Mouse (Mus musculus) layer of hippocampus, adult 11-12 months (tissue): ENCODE results near the gene Plekhh1.
"Not testable (repeated sequence)": the region's sequence is repeated elsewhere in the genome, so short reads cannot be mapped to it uniquely, and the experiment has no call there.

Experiments used
- DNase-seq: peaks from one replicate; pipeline ENCODE4 v3.0.0; 2022; ENCODE audit warnings: low spot score

Gene Plekhh1

GRCm38 (mm10) chr12:79028911-79029861, at the start of gene Plekhh1:
TSS of gene Plekhh1 (plus strand) at chr12:79029163.
- DNase-seq = peak; percentile 42

DNA sequence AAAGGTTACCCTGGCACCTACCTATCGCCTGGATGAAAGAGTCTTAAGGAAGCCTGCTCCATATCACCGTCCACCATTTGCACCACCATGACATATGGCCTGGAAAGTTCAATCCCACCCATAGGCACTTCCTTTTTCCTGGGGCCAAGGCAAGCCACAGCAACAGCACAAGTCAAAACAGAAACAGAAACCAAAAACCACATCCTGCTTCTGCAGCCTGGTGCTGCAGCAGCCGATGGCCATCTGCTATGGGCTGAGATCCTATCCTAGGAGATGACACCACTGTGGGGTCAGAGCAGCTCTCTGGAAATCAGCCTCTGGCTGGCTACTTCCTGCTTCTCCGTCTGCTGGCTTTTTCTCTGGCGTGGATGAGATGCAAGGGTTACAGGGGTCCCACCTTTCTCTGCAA, 48.3 kb upstream of the Plekhh1 start:
- peak; percentile 41 for DNase-seq

DNA sequence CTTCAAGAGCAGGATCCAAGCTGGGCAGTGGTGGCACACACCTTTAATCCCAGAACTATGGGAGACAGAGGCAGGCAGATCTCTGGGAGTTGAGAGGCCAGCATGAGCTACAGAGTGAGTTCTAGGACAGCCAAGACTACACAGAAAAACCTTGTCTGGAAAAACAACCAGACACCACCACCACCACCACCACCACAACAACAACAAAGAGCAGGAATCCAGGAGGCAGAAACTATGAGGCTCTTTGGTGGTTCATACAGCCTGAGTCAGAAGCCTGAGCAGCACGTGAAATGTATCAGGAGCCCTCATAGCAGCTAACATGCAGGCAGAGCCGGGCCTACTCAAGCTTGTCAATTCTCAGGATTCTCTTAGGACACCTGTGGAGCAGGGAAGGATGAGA, 47.8 kb upstream of the Plekhh1 start:
- DNase-seq = no peak

DNA sequence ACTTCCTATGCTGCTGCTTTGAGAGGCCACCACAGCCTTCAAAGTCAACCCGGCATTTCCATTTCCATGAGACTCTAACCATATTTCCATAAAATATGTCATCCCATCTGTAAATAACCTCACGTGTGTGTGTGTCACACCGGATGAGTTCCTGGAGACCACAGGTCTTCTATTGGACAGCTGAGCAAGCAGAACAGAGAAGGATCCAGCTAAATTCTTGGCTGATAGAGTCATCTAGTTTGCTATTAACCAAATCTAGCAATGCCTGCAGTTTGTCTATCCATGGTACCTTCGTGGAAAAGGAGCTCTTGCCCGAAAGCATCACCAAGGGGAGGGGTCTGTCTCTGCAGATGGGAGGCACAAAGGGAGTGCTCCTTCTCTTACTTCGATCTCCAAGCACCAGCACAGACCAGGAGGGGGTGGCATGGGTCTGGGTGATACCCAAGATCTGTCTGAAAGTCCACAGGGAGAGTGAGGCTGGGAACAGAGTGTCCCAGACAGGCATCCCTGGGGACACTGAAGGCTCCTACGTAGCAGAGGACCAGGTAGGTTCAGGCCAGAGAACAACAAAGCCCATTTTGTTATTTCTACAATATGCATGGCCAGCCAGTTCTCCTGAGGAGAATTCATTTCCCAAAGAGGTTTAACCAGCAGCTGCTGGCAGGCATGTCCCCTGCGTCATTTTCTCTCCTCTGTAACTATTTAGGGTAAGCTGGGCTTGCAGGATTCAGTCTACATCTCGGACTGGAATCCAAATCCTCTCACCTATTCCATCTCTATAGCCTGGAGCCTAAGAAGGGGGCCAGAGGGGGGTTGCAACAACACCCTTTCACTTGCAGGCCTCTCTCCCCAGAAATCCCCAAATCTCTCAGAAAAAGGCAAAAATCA, 46.8 kb upstream of the Plekhh1 start:
- no peak for DNase-seq

DNA sequence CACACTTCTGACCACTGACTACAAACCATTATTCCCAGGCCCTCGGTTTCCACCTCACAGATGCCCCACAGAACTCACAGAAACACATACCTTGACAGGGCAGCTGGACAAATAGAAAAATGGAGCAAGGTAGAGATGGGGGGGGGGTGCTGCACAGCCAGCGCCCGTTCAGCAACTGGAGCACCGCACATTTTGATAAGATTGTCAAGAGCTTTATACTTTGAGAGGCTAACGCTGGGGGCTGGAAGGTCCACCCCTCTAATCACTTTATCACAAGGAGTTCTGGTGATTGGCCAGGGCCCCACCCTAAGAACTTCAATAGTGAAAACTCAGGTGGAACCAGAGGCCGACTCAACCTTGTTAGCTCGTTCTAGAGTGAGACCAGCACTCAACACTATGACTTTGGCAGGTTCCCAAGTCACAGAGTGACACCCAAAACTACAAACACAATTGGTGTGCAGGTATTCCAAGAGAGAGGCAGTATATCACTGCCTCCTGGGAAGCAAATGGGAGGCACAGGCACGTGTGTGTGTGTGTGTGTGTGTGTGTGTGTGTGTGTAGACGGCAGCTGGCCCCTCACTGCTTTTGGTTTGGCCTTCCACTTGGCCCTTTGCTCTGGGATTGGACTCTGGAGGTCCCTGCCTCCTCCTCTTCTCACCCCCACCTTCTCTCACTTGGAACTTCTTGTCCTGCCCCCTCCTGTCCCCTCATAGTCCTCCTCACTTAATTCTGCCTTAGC, 45.5 kb upstream of the Plekhh1 start:
- no peak for DNase-seq

GRCm38 (mm10) chr12:78984035-78984432, 44.9 kb upstream of the Plekhh1 start:
- DNase-seq = peak; percentile 49

DNA sequence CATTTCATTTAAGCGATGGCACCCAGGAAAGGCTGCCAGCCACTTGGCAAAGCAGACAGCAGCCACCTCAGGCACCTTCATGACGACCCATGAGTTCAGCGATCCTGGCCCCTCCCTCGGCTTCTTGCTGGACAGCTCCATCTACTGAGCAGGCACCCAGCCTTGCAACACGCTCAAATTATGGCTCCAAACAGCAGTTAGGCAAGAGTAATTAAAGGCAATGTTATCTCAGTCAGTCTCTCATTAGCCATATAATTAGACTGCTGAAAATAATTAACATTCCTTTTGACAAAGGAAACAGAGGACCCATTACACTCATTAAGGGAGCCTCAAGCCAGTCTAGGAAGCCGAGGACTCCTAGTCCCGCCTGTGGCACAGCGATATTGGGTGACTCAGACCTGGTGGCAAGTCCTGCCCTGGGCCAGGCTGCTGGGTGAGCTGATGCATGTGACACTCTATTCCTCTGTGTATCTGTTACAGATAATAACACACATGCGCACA, 41.3 kb upstream of the Plekhh1 start:
- peak; percentile 15 for DNase-seq

DNA sequence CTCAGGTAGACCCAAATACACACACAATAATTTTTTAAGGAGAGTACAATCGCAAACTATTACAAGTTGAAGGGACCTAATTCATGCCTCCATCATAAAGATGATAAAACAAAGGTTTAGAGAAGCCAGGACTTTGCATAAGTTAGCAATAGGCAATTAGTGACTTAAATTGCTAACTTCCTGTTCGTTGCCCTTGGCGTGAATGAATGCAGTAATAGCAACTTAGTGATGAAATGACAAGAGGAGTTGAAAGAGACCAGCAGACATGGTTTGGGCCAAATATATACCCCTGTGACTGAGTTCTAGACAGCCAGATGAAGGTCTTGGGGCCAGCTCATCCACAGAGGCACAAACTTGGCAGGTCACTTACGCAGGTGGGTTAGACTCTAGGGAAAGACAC, 32.7 kb upstream of the Plekhh1 start:
- DNase-seq = no peak

DNA sequence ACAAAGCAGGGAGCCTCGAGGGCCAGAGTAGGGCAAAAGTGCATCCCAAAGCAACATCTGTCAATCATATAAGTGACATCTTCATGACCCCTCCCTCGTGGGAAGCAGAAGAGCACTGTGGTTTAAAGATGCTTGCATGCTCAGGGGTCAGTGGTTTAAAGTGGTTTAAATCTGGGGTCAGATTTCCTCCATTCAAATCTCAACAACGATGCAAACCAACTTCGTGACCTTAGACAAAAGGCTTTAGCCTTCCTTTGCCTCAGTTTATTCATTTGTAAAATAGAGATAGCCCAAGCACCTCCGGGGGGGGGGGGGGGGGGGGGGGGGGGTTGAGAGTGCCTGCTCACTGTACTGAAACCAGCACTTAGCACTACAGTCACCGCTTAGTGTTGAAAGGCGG, 32.3 kb upstream of the Plekhh1 start:
- no peak for DNase-seq

DNA sequence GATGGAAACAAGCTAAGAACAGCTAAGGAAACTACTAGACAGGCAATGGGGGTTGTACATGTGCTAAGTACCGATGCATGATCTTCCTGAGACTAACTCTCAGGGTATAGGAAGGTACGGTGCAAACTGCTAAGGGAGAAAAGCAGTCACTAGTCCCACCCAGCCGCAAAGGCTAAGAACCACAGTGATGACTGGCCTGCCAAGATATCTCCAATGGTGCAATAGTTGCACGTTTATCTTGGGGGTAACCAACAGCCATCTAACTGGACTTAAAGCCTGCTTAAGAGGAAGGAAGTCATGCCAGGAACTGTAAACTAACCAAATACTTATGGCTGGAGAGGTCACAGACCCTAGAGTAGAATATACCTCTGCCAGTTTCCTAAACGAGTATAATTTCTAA, 26.6 kb upstream of the Plekhh1 start:
- DNase-seq = no peak

DNA sequence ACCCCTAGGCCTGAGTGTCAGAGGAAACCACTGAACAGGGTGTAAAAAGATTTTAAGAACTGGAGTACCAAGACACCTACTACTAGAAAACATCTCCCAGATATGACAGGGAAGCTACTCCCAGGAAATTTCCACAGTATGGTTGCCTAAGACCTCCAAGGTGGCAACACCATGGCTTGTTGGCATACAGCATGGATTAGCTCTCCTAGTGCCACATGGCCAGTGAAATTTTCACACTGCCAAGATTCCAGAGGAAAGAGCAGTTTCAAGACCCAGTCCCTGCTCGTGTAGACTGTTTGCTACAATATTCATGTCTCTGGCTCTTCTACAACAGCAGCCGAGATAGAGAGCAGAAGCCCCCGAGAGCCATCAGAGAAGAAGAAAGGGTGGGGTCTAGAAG, 26.0 kb upstream of the Plekhh1 start:
- DNase-seq = no peak

DNA sequence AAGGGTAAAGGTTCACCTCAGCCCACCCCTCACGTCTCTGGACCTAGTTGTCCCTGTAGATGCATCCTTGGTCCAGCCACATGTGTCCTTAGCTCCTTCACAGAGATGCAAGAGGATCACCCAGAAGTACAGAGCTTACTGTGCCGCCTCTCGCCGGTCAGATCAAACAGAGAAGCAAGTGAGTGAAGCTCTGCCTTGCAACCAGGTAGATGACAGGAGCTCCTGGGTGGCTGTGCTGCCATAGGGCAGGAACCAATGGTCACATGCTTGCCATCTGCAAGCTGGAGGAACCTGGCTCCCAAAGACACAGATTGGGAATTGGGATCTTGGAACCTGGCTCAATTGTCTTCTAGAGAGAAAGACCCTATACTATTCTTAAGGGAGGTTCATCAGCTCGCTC, 23.5 kb upstream of the Plekhh1 start:
- DNase-seq = no peak

GRCm38 (mm10) chr12:79006076-79006475, 22.9 kb upstream of the Plekhh1 start:
- DNase-seq = no peak

- DNase-seq = peak; percentile 55
These were observed 22.4 kb upstream of the Plekhh1 start for GRCm38 (mm10) chr12:79006478-79007125.

GRCm38 (mm10) chr12:79007126-79007753, 21.7 kb upstream of the Plekhh1 start, which contains the start of gene Tmem229b:
TSS of gene Tmem229b (minus strand) at chr12:79007627.
- DNase-seq = peak; percentile 63

DNA sequence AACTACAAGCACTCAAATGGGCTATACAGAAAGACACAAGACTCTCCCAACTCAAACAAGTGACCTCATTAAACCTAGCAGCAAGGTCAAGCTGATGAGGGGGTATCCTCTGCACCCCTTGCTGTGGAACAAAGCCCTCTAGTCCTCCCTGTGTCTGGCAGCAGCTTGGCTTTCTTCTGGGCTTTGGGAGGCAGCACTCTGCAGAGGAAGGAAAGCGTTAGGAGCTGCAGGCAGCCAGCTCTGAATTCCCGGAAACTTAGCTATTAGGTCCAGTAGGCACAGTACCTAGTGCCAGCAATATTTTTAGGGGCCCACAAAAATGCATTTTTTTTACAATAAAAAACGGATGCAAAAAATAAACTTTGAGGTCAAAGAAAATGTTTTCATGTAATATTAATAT, 18.4 kb upstream of the Plekhh1 start:
- no peak for DNase-seq

- DNase-seq = no peak
These were observed 12.9 kb upstream of the Plekhh1 start for GRCm38 (mm10) chr12:79016109-79016508.

GRCm38 (mm10) chr12:79017994-79018399, 11.0 kb upstream of the Plekhh1 start:
- DNase-seq = no peak

GRCm38 (mm10) chr12:79021902-79022301, 7.1 kb upstream of the Plekhh1 start:
- no peak for DNase-seq

GRCm38 (mm10) chr12:79022882-79023281, 6.1 kb upstream of the Plekhh1 start:
- DNase-seq = peak; percentile 79

- not testable (repeated sequence) for DNase-seq
These were observed 1.4 kb upstream of the Plekhh1 start for GRCm38 (mm10) chr12:79027526-79027925.
